Comparison of ENCODE assay signal across 9 mouse cellular contexts in the genomic region with DNA sequence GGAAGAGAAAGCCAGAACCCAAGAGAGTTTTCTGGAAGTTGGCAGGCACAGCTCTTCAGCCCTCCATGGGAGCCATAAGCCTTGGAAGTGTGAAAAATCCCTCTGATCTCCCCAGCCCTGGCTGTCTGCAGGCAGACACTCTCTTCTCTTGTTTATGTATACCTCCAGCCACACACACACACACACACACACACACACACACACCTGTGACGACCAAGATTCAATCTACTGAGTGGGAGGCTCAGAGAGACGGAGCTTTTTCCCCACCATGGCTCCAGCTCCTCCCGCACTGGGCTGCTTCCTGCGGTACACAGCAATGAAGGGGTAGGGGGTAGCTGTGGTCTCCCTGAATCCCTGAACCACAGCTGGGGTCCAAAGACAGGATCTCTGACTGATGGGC. TPM values are rescaled to one million over a fixed set of nuclear protein-coding genes. Genes with fewer than 3 reads are reported as not detected.
DNase-seq lines count a peak whose midpoint lies in the region; ATAC-seq and TF ChIP-seq lines count a peak whose summit lies in the region.
"Had no signal": no experiment of that assay in that cellular context is flagged by ENCODE, and none has a peak within 500 bp of the region (broad histone marks: within the 10 kb centered on the region; RNA-seq: fewer than 3 reads in every experiment).

No protein-coding gene starts in this region.

- WGBS in forebrain, embryonic 15.5 days, result 52% methylated on average over 4 of the region's 4 CpGs
- WGBS in liver, embryonic 11.5 days, result 56% methylated on average over 4 of the region's 4 CpGs
- WGBS in stomach, embryonic 15.5 days, result 21% methylated on average over 4 of the region's 4 CpGs

- peak overlapping the region; percentile 84 for H3K27ac ChIP-seq in left cerebral cortex, adult 2 months
- peak overlapping the region; percentile 55 for H3K27ac ChIP-seq in forebrain, embryonic 15.5 days (replicated peaks)
- no peak overlapping the region for H3K27ac ChIP-seq in liver, embryonic 11.5 days (ENCODE audit: low read depth, low read length)
- no peak overlapping the region for H3K27ac ChIP-seq in stomach, embryonic 15.5 days

- TF ChIP-seq CTCF in left cerebral cortex, adult 2 months (IDR thresholded peaks at IDR 0.05), result no peak

- DNase-seq in left cerebral cortex, adult 2 months (ENCODE audit: extremely low spot score in 1 of 2, low spot score in 2 of 2), result no peak
- no peak for DNase-seq in left cerebral cortex, postnatal 10 days (ENCODE audit: extremely low spot score in 1 of 2, low spot score in 2 of 2)
- no peak for DNase-seq in liver, embryonic 11.5 days (ENCODE audit: low spot score)
- no peak for DNase-seq in retina, embryonic 14.5 days (ENCODE audit: low spot score)
- DNase-seq in cerebellum, adult 11-12 months, result no peak
- no peak for DNase-seq in embryo, embryonic 10 days (ENCODE audit: low spot score)

- no peak overlapping the region for H3K9ac ChIP-seq in forebrain, embryonic 15.5 days (replicated peaks)
- H3K9ac ChIP-seq in liver, embryonic 11.5 days (ENCODE audit: low read depth, low read length), result no peak overlapping the region
- peak overlapping the region; percentile 29; the same call in 1 of the 2 replicates for H3K9ac ChIP-seq in stomach, embryonic 15.5 days

- no peak for ATAC-seq in forebrain, embryonic 15.5 days (replicated peaks)
- no peak for ATAC-seq in liver, embryonic 11.5 days (replicated peaks; ENCODE audit: low FRiP score)
- no peak for ATAC-seq in stomach, embryonic 15.5 days (ENCODE audit: insufficient read depth, low FRiP score, low read depth)
- ATAC-seq: Patski had no signal

- no peaks in the 10 kb centered on the region for H3K27me3 ChIP-seq in forebrain, embryonic 15.5 days
- H3K27me3 ChIP-seq in liver, embryonic 11.5 days (replicated peaks; ENCODE audit: control insufficient read depth, insufficient read depth, low read length), result no peaks in the 10 kb centered on the region; the same call in 1 of the 2 replicates
- no peaks in the 10 kb centered on the region for H3K27me3 ChIP-seq in stomach, embryonic 15.5 days (replicated peaks)
- H3K27me3 ChIP-seq: Patski had no signal

- H3K9me3 ChIP-seq in forebrain, embryonic 15.5 days, result no peaks in the 10 kb centered on the region
- no peaks in the 10 kb centered on the region for H3K9me3 ChIP-seq in liver, embryonic 11.5 days (ENCODE audit: control insufficient read depth, low read length)
- no peaks in the 10 kb centered on the region for H3K9me3 ChIP-seq in stomach, embryonic 15.5 days

- peak overlapping the region; percentile 68 for H3K4me3 ChIP-seq in left cerebral cortex, adult 2 months
- H3K4me3 ChIP-seq in forebrain, embryonic 15.5 days, result peak overlapping the region; percentile 55; the same call in 1 of the 2 replicates
- no peak overlapping the region for H3K4me3 ChIP-seq in liver, embryonic 11.5 days (ENCODE audit: low read depth, low read length)
- H3K4me3 ChIP-seq in stomach, embryonic 15.5 days (replicated peaks), result peak overlapping the region; percentile 71

- H3K36me3 ChIP-seq in forebrain, embryonic 15.5 days, result no peaks in the 10 kb centered on the region
- no peaks in the 10 kb centered on the region for H3K36me3 ChIP-seq in liver, embryonic 11.5 days (ENCODE audit: control insufficient read depth, insufficient read depth, low read length)
- no peaks in the 10 kb centered on the region for H3K36me3 ChIP-seq in stomach, embryonic 15.5 days

- peak overlapping the region; percentile 95 for H3K4me2 ChIP-seq in forebrain, embryonic 15.5 days (replicated peaks)
- H3K4me2 ChIP-seq in liver, embryonic 11.5 days, result peak overlapping the region; percentile 85
- peak overlapping the region; percentile 93 for H3K4me2 ChIP-seq in stomach, embryonic 15.5 days

- peaks cover 41% of the 10 kb centered on the region for H3K4me1 ChIP-seq in forebrain, embryonic 15.5 days
- H3K4me1 ChIP-seq in liver, embryonic 11.5 days (replicated peaks; ENCODE audit: control insufficient read depth, insufficient read depth, low read length), result peaks cover 16% of the 10 kb centered on the region
- peaks cover 30% of the 10 kb centered on the region for H3K4me1 ChIP-seq in stomach, embryonic 15.5 days

- intact Hi-C loops in left cerebral cortex, adult 2 months (cut with DNase I), result loop anchor here (5.0 kb wide), 1 partner anchor 39 kb away; no protein-coding TSS in a partner anchor
- intact Hi-C loops in left cerebral cortex, postnatal 10 days (cut with DNase I), result loop anchor here (10.0 kb wide), 1 partner anchor 52 kb away; no protein-coding TSS in a partner anchor

RNA-seq across cellular contexts. Expression of gene Zcchc24, which starts 2.4 kb away (rescaled TPM):
- 10 to 100 TPM; 47.0 TPM for total RNA-seq in left cerebral cortex, adult 2 months (2021)
- 10 to 100 TPM; 34.9 to 41.8 TPM for total RNA-seq in left cerebral cortex, postnatal 10 days (2021)
- polyA plus RNA-seq in forebrain, embryonic 15.5 days (2015; fragmentation: Nextera tagmentation; extraction: Ambion mirVana), result 10.7 and 12.3 TPM in 2 replicates
- polyA plus RNA-seq in liver, embryonic 11.5 days (2014; fragmentation: Nextera tagmentation; extraction: Ambion mirVana), result 11.3 and 13.4 TPM in 2 replicates
- polyA plus RNA-seq in stomach, embryonic 15.5 days (2015; fragmentation: Nextera tagmentation; extraction: Ambion mirVana), result 25.7 and 26.9 TPM in 2 replicates

Comparison
In these comparisons a context has a peak if more than half of its experiments do, and no peak if none do; other contexts are left out.
1. H3K27ac ChIP-seq: peak in left cerebral cortex, adult 2 months (single experiment) and forebrain, embryonic 15.5 days (single experiment); none in liver, embryonic 11.5 days (single experiment) and stomach, embryonic 15.5 days (single experiment).
2. Peak in every context shown above with its lines, with median percentiles within 50 percentile points of each other: H3K4me2 ChIP-seq.